Mouse (Mus musculus): ENCODE data around the gene Gm2001.
"Not testable (repeated sequence)": the region's sequence is repeated elsewhere in the genome, so short reads cannot be mapped to it uniquely, and the experiment has no call there.

Gm2001 gene

GRCm38 (mm10) chr12:87842239-87842638 is at the start of gene Gm2001:
Gene Gm2001 (minus strand): TSS chr12:87842339.
- DNase-seq (ENCODE audit: low read depth, low spot score), result not testable (repeated sequence)

- not testable (repeated sequence) for DNase-seq (ENCODE audit: low read depth, low spot score)
These were observed 31.6 kb upstream of the Gm2001 start, which contains the start of gene Gm2016 for GRCm38 (mm10) chr12:87873772-87874171. Gene Gm2016 (plus strand): TSS chr12:87874072.

- DNase-seq (ENCODE audit: low read depth, low spot score), result not testable (repeated sequence)
These were observed 21.9 kb upstream of the Gm2001 start for GRCm38 (mm10) chr12:87864048-87864447.

- DNase-seq (ENCODE audit: low read depth, low spot score), result not testable (repeated sequence)
These were observed 21.5 kb upstream of the Gm2001 start for GRCm38 (mm10) chr12:87863638-87864037.

GRCm38 (mm10) chr12:87861740-87862692 is 19.9 kb upstream of the Gm2001 start:
- not testable (repeated sequence) for DNase-seq (ENCODE audit: low read depth, low spot score)

GRCm38 (mm10) chr12:87856067-87856466 is 13.9 kb upstream of the Gm2001 start:
- DNase-seq (ENCODE audit: low read depth, low spot score), result not testable (repeated sequence)

- not testable (repeated sequence) for DNase-seq (ENCODE audit: low read depth, low spot score)
These were observed 8.5 kb upstream of the Gm2001 start for GRCm38 (mm10) chr12:87850657-87851056.

- DNase-seq (ENCODE audit: low read depth, low spot score), result not testable (repeated sequence)
These were observed 25.9 kb downstream of the Gm2001 start, which contains the start of gene BB287469 for GRCm38 (mm10) chr12:87816277-87816676. Gene BB287469 (plus strand): TSS chr12:87816577.

- DNase-seq (ENCODE audit: low read depth, low spot score), result not testable (repeated sequence)
These were observed 44.2 kb downstream of the Gm2001 start for GRCm38 (mm10) chr12:87797971-87798370.

GRCm38 (mm10) chr12:87795212-87795611 is 46.9 kb downstream of the Gm2001 start, which contains the start of gene Gm21936:
Gene Gm21936 (plus strand): TSS chr12:87795512.
- DNase-seq (ENCODE audit: low read depth, low spot score), result not testable (repeated sequence)

Data from brain, embryonic 18.5 days (tissue).